Mouse (Mus musculus) frontal cortex, adult (tissue): ENCODE measurements at regions not wholly inside any gene's neighbourhood (a gene's known extent, or its start where the extent isn't known, plus 50 kb on each side); places are given as distances from the start of the nearest gene placed in this dataset.
A peak's percentile ranks its signal among the peaks of the same experiment; 100 is the strongest.

ENCODE experiments used
- ATAC-seq: cut with Nextera tagmentation; 2 replicates; pipeline ENCODE4 v1.9.2; 2017; ENCODE audit warnings: mild to moderate bottlenecking, moderate library complexity, mixed read lengths; ENCODE audit not compliant: low TSS enrichment

GRCm38 (mm10) chr2:57772315-57772714 is 225.4 kb upstream of the Galnt5 start:
- no peak for ATAC-seq

- no peak for ATAC-seq
These were observed 221.5 kb upstream of the Galnt5 start for GRCm38 (mm10) chr2:57776154-57776553.

DNA sequence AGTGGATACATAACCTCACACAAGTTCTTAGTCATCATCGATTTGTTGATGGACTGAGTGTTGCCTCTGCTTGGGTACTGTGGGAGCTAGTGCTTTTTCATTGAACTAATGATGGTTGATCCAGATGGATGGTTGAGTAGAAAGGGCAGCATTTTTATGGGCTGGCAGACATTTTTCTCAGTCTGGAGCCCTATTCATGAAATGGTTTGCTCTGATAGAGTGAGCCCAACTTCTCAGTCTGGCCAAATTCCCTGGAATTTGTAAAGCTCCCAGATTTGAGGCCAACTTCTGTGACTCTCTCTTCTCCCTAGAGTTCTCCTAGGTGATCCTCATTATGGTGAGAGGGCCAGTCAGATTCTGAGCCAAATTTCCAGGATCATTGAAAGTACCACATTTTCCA is 216.8 kb upstream of the Galnt5 start:
- no peak for ATAC-seq

GRCm38 (mm10) chr2:57793519-57794296 is 204.0 kb upstream of the Galnt5 start:
- no peak for ATAC-seq

- no peak for ATAC-seq
These were observed 198.4 kb upstream of the Galnt5 start for GRCm38 (mm10) chr2:57799279-57799678.

DNA sequence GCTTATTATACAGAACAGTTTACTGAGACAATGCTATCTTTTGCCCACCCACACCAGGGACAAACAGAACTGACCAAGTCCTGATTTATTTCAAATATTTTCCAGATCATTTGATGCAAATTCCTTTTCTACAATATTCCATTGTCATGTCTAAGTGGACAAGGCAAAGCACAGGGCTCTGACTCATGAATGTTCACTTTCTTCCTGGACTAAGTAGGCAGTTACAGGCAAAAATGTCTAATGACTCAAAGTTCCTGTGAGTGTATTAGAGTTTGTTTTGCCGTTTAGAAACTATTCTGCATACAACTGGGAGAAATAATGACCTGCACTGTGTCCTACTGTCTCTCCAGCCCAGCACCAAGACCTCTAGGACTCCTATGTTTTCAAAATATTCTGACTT is 189.8 kb upstream of the Galnt5 start:
- ATAC-seq, result no peak

DNA sequence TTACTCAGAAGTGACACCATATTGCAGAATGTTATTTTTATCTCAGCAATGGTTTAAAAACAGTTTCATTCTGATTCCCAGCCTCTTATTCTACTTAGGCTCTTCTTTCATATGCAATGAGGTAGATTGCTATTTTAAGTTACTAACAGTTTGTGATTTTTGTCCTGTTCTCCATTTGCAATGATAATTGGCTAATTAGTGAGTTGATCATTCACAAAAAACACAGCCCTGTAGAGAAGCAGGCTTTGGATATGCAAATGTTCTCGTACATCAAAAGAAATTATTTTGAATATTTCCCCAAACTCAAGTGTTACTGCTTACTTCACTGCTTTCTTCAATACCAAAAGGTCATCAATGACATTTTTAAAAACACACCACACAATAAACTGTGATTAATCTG is 184.7 kb upstream of the Galnt5 start:
- ATAC-seq, result peak; percentile 41

- ATAC-seq, result no peak
These were observed 177.3 kb upstream of the Galnt5 start for GRCm38 (mm10) chr2:57820343-57820742.

GRCm38 (mm10) chr2:57820923-57821322 is 176.8 kb upstream of the Galnt5 start:
- no peak for ATAC-seq

- no peak for ATAC-seq
These were observed 169.4 kb upstream of the Galnt5 start for GRCm38 (mm10) chr2:57828284-57828683.

DNA sequence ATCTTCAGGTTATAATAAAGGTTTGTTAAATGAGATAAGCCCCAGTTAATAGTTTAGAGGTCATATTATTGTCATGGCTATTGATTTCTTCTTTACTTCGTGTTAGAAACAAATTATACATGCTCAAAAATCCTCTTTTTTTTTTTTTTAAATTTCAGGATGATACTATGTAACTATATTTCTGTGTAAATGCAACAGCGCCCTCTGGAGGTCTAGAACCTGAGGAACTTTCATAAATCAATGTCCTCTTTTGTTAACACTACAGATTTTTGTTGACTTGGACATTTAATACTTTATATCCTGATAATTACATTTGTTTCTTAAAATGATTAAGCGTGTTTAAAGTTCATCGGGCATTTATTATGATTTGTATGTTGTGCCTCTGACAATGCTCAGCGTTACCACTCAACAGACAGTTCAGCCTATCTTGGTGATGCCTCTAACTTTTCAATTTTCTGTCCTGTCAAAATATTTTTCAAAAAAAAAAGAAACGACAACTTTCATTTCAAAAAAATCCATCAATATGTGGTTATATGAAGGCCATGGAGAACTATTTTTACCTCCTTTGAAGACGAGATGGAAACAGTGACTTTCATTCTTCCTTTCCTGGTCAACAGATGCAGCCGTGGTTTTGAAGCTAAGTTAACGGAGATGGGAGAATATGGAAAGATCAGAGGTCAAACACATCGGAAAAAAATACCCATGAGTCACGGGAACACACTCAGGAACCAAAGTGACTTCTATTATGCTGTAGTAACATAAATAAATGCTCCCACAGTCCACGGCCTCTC is 164.9 kb upstream of the Galnt5 start:
- ATAC-seq, result no peak

GRCm38 (mm10) chr2:57845135-57845534 is 152.5 kb upstream of the Galnt5 start:
- no peak for ATAC-seq

DNA sequence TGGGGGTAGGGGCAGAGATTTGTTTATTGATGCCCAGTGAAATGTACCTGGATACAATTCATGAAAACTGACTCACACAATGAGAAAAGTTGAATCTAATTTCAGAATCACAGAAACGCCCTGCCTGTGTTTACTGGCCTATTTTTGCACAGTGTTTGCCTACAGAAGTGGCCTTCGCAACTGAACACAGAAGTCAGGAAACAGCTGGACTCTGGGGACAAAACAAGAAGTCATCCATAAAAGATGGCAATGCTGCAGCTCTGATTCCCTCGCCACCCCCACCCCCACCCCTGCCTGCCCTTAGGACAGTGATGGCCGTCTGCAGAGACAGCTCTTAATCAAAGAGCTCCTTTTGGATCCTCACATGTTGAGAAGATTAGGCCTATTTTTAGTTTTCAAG is 150.0 kb upstream of the Galnt5 start:
- no peak for ATAC-seq

- no peak for ATAC-seq
These were observed 148.2 kb upstream of the Galnt5 start for GRCm38 (mm10) chr2:57849338-57850057.

DNA sequence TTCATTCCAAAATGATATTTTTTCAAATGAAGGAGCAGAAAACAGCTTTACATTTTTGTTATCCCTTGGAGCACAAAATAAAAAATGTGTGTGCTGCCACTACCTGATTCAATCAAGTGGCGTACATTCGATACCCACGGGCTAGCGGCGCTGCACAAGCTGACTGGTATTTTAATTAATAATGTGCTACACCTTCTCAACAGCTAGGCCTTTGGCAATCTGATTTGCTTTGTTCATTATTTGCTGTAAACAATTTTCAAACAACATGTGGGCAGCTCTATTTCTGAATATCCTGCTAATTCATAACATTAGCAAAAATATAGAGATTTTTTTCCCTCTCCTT is 147.7 kb upstream of the Galnt5 start:
- no peak for ATAC-seq

GRCm38 (mm10) chr2:57856524-57857107 is 141.1 kb upstream of the Galnt5 start:
- peak; percentile 70 for ATAC-seq

- 0 out of 2 replicates have a peak, but pooled peaks have one; percentile 56 for ATAC-seq
These were observed 132.4 kb upstream of the Galnt5 start for GRCm38 (mm10) chr2:57865289-57865688.

GRCm38 (mm10) chr2:57868046-57868445 is 129.6 kb upstream of the Galnt5 start:
- peak; percentile 99 for ATAC-seq

- ATAC-seq, result peak; percentile 77
These were observed 97.5 kb upstream of the Galnt5 start for GRCm38 (mm10) chr2:57900168-57900567.

DNA sequence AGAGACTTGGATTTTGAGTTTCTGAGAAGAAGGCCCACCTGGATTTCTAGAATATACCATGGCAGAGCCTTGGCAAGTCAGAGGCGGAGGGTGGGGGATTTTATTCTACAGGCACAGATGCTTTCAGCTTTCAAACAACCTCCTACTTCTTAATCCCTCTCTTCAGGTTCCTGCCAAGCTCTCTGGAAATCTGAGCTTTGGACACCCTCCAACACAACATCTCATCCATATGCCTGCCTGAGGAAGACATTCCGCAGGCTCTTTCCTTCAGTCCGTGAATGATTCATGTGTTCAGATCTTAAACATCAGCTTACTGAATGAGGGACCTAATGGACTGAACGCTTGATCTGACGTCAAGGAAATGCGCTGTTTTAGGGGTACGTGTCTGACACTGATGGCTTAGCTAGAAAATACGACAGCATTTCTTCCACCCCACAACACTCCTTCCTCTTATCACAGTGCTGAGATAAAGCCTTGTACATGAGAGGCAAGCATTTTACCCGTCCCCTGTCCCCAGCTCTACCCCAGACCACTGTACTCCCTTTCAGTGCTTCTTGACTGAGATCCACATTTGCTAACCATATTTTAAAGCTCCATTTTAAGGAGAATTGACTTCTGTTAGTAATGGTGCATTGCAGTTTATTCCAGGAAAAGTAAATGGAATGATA is 97.0 kb upstream of the Galnt5 start:
- peak; percentile 94 for ATAC-seq

GRCm38 (mm10) chr2:57905184-57905583 is 92.5 kb upstream of the Galnt5 start:
- peak; percentile 53 for ATAC-seq

DNA sequence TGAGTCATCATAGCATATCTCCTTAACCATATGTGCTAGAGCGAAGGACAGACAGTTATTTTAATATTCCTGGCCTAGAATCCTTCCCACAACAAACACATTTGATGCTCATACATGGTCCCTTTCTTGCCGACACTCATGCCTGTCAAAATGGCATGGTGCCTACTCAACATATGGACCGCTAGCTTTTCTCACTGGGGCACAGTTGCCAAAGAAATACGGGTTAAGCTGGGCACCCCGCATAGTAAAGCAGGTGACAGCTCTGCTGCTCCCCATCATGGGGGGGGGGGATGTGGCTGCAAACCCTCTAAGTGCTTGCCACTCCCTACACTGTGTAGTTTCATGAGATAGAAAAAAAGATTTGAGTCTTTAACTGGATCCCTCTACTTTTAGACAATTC is 90.7 kb upstream of the Galnt5 start:
- peak; percentile 81 for ATAC-seq
